Mouse (Mus musculus): ENCODE results near the gene Piezo1. TPM values are rescaled to one million over a fixed set of nuclear protein-coding genes. Genes with fewer than 3 reads are reported as not detected.

Gene Piezo1
- total RNA-seq, 2 experiments from 2014 or later, result 14.1 to 28.4 TPM

DNA sequence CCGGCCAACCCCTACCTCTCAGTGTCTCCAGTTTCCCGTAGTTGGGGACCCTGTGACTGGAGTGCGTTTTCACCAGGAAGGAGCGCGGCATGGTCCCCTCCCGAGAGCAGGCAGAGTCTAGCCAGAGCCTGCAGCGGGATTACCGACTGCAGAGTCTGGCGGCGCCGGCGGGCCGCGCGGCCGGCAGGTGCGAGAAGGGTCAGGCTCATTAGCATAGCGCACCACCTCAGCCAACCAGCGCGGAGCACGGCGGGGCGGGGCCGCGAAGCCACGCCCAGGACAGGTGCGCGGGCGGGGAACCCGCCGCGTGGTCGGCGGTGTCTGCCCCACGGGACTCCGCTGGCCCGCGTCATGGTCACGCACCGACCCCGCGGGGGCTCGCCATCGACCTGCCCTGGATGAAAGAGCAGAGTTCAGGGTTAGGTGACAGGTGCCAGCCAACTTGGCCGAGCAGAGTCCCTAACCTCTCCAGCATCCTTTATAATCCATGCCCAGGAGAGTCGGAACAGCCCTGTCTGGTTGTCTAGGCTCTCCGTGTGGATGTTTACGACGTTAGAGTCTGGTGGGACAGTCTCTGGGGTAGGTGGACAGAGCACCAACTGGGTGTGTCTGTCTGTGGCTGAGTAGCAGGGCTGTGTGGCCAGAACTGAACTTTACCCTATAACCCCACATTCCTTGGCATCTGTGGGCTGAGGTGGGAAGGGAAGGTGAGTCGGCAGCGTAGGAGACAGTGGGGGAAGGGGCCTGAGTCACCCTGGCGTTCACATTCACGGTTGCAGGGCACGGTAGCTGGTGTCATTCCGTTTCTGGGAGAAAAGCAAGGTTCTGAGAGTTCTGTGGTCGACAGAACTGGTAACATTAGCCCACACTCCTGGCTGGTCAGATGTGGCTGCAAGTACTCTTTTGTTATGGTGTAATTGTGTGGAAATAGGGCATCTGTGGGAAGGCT, 90.3 kb downstream of the Piezo1 start, which contains the start of gene Snai3:
Snai3 (minus strand) TSS at position 210 of the 949 bp plus-strand sequence.
- DNase-seq (ENCODE audit: low spot score in 2 of 2), result peak in 1 of 2 experiments; percentile 28

DNA sequence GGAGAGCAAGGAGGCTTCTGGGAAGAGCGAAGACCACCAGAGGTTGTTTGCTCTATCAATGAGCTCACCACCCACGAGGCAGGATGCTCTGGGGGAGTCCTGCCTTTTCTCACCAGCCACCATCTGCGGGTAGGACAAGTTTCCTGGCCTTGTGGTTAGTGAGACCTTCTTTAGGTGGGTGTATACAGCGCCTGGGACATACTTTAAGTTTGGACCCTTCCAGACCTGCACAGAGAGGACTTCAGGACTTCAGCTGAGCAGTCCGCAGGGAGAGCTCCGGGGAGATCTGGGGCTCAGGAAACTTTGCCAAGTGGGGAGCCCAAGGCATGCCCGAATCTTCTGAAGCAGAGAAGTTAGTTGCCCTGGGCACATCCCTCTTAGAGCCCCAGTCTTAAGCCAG, 91.1 kb downstream of the Piezo1 start:
- DNase-seq (ENCODE audit: low spot score in 2 of 2), result no peak

DNA sequence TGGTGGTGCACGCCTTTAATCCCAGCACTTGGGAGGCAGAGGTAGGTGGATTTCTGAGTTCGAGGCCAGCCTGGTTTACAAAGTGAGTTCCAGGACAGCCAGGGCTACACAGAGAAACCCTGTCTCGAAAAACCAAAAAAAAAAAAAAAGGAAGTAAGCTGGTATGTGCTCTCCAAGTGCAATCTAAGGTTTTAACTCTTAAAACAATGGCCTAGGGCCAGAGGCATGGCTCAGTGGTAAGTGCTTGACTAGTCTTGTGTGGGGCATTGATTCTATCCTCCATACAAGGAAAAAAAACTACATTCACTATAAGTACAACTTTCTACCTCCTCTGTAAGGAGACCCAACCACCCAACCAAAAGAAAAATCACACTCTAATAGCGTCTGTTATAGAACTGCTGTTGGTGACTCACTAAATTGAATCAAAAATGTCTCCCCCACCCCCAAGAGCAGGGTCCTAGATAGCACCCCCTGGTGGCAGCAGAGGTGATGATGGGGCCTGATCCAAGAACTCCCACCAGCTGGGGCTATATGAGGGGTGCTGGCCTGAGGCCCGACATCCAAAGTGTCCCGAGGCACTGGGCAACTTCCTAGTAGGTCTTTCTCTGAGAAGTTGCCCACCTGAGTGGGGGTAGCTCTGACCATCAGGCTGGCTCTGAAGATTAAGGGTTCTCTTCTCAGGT, 91.8 kb downstream of the Piezo1 start:
- no peak for DNase-seq (ENCODE audit: low spot score in 2 of 2)

DNA sequence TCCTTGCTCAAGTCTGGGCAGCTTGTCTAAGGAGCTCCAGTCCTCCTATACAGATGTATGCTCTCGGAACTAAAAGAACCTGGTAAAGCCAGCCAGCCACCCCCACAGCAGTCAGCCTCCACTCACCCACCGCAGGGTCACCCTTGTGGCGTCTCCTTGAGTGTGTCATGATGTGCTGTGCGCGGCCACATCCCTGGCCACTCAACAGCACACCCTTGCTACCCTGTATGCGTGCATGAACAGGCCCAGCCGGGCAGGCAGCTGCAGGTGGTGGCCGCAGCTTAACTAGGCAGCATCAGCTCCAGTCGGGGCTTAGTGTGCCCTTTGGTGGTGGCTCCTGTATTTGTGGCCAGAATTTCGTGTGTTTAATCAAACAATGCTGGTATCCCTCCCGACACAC, 94.0 kb downstream of the Piezo1 start:
- no peak for DNase-seq (ENCODE audit: low spot score in 2 of 2)

DNA sequence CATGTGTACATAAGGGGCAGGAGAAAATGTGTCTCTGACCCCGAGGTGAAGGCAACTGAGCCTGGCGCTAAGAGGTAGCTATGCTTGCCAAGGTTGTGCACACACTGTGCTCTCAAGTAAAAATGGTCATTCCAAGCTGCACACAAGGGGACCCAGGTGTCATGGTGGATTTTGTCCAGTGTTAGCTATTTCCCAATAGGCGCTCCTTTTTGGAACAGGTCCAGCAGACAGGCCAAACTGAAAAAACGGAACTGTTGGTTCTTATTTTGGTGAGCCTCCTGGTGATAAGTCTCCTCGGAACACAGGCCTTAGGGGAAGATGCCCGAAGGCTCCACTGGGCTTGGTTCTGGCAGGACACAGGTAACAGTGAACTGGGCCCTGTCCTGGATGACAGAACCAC, 96.7 kb downstream of the Piezo1 start:
- DNase-seq (ENCODE audit: low spot score in 2 of 2), result no peak

DNA sequence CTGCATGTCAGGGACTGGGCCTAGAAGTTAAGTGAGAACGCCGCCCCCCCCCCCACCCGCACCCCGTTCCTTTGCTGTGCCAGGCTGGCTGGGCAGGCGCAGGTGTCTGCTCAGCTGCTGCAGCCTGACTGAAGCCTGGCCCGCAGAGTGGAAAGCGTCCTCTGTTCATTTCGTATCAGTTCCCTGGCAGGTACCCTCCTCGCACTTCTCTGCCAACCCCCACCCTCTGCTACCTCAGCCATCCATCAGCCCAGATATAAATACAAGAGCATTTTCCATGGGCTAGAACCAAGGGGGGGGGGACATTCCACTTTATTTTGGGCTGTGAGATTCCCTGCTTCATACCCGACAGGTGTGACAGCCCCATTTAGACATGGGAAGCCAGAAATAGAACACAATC, 99.0 kb downstream of the Piezo1 start:
- DNase-seq (ENCODE audit: low spot score in 2 of 2), result no peak

DNA sequence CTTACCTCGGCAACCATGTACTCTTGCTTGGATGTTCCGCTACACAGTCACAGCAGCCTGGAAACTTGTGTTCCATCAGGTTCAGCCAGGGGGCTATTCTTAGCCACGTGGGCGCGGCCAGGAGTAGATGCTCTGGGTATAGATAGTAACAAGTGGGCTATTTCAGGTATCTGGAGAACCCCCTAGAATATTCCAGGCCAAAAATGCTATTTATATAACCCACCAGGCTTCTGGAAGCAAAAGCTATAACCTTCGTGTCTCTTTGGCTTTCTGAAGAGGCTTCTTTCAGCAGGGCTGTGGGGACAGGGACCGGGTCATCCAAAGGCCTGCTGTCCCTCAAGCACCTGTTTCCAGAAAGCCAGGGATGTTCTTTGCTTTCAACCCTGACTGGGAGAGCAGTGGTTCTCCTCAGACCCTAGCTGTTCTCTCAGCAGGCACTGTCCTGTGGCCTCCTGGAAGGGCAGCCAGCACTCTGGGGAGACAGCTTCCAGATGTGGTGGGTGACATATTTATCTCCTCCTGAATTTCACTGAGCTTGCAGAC, 99.9 kb downstream of the Piezo1 start:
- DNase-seq (ENCODE audit: low spot score in 2 of 2), result no peak

DNA sequence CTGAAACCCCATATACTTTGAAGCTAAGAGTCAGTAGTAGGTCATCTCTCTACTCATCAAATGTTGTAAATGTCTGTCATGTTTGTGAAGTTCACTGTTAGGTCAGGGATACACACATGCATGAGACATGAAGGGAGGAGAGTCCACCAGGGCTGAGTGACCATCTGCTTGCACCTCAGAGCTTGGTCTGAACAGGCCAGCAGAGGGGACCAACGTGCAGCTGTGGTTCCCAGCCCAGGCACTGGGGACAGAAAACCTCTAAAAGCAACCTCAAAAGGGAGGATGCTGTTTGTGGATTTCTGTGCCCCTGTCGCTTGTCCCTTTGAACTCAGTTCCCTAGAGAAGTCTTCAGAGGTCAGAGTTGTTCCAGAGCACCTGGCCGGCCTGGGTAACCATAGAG, 105.9 kb downstream of the Piezo1 start:
- no peak for DNase-seq (ENCODE audit: low spot score in 2 of 2)

DNA sequence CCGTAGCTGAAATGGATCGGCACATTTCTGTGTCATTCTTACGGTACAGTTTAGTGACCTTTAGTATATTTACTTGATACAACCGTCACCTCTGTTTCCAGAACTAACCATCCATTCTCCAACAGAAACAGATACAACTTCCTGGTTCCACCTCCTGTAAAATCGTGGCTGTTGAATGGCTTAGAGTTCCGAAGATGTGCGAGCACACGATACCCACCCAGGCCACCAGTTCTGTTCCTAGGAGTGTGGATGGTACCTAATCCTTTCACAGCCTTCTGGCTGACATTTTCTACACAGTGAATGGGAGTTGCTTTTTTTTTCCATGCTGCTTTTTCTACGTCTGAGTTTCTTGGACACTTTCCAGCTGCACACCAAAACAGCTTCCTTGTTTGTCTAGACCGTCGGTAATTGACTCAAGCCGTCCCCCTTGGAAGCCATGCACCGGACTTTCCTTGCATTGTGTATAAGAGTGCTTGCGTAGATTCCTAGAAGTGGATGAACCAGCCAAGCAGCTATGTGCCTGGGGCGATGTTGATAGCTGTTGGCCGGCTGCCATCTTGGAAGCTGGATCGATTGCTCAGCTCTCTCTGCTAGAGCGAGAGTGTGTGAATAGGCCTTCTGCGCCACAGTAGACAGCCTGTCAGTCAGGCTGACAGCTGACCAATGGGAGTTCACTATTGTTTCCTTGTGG, 106.9 kb downstream of the Piezo1 start:
- peak; percentile 78 to 80 for DNase-seq (ENCODE audit: low spot score in 2 of 2)

DNA sequence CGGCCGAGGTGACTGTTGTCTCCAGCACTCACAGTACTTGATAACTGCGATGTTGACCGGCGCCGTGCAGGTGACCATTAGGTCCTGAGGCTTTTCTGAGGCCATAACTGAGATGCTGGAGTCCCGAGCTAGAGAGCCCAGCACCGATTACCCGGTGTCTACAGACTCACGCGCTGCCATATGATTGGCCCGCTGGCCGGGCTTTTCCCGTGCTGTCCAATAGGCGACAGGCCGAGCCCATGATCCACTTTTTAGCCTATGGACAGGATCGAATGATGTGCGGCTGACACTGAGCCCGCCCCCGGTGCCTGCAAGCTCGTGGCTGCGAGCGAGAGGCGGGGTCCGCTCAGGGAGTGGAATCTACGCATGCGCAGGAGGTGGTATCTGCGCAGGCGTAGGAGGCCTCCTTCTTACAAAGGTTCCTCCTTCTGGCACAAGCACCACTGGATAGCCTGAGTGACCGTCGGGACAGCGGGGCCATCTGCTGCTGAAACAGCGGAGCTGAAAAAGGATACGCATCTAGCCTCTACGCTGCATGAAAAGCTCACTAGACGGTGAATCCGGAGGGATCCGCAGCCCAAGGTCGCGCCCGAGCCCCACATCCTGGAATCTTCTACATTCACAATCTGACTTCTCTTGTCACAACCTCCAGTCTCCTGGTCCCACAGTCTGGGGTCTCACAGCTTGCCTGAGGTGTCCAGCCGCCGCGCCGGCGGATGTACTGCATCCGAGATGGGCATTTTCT, 107.7 kb downstream of the Piezo1 start, which contains the start of gene Mvd:
Mvd (minus strand) TSS at position 161 of the 745 bp plus-strand sequence.
- DNase-seq (ENCODE audit: low spot score in 2 of 2), result peak; percentile 93 to 95

DNA sequence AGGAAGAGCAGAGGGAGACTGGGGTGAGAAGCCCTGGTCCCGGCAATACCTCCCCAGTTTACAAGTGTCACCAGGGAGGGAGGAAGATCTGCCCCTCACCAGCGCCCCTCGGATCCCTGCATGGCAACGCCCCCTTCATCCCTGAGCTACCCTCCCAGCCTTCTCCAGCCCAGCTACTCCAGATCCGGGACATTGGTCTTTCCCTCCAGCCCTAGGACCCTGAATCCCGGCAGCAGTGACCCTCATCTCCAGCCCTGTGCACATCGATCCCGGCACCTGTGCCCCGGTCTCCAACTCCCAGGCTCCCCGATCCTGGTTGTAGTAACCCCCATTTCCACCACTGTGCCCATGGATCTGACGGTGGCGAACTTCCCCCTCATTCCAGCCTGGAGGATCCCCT, 108.3 kb downstream of the Piezo1 start:
- no peak for DNase-seq (ENCODE audit: low spot score in 2 of 2)

DNA sequence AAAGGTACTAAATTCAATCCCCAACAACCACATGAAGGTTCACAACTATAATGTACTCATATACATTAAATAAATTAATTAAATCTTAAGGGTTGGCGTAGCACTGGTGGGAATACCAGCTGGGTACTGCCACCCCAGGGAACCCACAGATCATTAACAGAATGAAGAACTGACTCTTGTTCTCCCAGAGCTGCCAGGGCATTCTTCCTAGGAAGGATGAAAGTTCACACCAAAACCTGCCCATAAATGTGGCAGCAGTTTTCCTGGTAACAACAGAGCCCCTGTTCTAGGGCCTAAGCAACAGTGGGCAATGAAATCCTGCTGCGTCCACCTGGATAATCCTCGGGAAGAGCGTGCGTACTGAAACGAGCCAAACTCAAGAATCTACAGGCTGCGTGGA, 108.8 kb downstream of the Piezo1 start:
- no peak for DNase-seq (ENCODE audit: low spot score in 2 of 2)

DNA sequence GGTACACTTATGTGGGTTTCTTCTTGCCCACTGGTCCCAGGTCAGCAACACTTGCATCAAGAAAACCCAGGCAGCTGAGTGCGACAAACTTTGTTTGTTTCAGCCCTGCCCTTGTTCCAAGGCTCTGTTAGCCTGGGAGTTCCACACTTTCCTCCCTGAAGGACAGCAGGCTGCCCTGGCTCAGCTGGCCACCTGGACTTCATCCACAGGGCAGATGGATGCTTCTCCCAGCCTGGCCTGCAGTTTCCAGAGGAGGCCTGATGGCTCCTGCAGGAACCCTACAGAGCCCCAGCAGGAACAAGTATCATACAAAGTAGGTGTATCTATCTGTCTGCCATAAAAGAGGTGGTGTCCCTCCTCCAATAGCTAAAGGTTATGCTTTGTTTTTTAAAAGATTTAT, 109.8 kb downstream of the Piezo1 start:
- DNase-seq (ENCODE audit: low spot score in 2 of 2), result no peak

DNA sequence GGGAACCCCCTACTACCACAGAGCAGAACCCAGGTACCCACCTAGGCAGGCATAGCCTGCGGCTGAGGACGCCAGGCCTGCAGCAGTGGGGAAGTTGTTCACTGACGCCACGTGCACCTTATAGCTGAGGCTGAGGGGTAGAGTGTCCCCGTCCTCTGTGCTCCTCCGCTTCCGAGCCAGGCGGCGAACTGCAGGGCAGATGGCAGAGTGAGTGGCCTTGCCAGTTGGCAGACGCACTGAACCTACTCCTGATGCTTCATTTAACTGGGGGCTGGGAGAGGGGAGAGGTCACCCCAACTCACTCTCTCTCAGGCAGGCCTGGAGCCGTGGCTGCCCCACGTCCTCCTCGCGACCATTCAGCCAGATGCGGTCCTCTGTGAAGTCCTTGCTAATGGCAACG, 111.8 kb downstream of the Piezo1 start:
- DNase-seq (ENCODE audit: low spot score in 2 of 2), result no peak

DNA sequence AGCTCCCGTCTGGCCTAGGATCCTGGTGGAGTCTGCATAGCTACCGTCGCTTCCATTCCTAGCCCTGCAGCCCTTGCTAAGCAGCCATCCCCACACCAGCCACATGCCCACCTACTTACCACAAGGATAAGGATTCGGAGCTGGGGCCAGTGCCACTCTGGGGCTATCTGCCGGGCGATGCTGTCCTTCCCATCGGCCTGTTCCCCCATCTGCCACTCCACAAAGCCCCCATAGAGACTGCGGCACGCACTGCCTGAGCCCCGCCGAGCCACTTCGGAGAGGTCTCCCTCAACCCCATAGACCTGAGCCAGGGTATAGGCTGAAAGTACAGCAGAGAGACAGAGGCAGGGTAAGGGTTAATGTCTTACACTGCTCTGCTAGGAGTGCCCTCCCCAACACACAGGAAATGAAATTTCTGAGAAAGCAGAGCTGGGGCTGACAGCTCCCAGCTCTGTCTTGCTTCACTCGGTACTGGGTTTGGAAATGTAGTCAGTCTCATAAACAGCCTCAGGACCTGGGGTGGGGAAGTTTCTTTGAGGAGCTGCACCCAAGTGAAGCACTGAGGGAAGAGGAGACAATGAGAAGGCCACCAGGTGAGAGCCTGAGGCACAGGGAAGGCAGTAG, 113.3 kb downstream of the Piezo1 start:
- no peak for DNase-seq (ENCODE audit: low spot score in 2 of 2)

DNA sequence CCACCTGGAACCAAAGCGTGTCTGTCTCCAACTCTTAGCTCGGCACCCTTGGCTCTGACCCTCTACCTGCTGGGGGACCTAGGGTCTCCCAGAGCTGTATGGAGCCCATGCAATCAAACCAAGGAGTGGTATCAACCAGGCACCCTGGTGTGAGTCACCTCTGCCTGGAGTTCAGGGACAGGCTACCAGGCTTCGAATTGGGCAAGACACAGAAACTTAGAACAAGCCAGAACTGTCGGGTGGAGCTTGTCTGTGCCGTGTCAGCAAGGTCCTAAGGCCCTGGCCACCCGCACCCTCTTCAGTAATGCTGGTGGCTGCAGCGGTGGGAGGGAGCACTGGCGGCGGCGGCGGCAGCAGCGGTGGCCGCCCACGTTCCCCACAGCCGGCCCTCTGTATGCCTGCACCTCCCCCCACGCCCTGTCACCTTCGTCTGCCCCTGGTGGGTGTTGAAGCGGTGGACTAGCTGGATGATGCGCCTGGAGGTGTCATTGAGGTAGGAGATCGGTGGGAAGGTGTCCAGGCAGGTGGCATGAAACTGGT, 114.5 kb downstream of the Piezo1 start:
- no peak for DNase-seq (ENCODE audit: low spot score in 2 of 2)

DNA sequence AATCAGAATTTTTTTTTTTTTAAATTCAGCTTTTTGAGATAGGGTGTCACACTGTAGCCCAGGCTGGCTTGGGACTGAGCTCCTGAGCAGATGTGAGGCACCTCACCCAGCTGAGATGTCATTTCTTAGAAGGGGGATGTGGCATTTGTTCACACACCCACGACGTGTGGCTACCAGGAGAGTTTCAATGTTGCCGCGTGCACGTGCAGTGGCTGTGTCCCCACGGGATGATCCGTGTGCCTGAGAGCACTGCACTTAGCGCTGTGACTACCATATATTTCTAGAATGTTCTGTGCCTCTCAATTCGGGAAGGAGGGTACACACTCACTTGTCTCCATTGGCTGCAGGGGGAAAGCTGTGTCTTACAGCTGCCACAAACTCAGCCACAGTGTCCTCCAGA, 115.0 kb downstream of the Piezo1 start:
- no peak for DNase-seq (ENCODE audit: low spot score in 2 of 2)

DNA sequence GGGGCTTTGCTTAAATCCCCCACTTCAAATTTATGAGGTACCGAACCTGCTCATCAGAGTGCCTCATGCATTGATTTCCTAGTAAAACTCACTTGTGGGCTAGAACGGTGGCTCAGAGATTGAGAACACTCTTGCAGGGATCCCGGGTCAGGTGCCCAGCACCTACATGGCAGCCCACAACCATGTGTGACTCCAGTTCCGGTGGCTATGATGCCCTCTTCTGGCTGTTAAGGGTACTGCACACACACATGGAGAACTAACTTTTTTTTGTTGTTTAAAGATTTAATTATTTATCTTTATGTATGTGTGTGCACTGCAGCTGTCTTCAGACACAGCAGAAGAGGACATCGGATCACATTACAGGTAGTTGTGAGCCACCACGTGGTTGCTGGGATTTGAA, 115.8 kb downstream of the Piezo1 start:
- DNase-seq (ENCODE audit: low spot score in 2 of 2), result no peak

DNA sequence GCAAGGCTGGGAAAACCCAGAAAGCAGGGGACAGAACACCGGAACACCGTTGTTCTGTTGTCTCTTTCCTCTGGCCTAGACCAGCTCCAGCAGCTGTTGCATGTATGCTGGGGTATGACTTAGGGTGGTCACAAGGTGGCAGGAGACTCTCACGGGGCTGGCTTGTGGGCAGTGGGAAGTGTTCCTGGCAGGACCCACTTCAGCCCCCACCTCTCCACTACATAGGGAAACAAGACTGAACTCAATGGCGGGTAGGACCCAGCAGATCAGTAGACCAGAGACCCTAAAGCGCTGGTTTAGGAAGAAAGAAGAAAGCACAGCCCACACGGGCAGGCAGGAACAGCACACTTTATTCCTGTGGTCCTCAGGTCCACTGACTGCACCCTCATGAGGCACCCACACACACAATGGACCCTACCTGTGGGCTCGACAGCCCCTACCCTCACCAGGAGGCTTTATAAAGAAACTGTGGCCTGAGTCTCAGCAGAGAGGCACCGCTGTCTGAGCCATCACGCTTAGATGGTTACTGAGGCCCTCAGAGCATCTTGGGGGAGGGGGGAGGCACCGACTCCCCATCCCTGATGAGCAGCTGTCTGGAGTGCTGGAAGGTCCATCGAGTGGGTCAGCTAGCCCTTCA, 117.7 kb downstream of the Piezo1 start:
- DNase-seq (ENCODE audit: low spot score in 2 of 2), result no peak
